Mouse (Mus musculus): ENCODE measurements around the gene Pdhx. TPM values are rescaled to one million over a fixed set of nuclear protein-coding genes. Genes with fewer than 3 reads are reported as not detected.
A peak's percentile ranks its signal among the peaks of the same experiment; 100 is the strongest.

The Pdhx gene
- polyA plus RNA-seq (2015; fragmentation: Nextera tagmentation; extraction: Ambion mirVana): 23.0 and 25.3 TPM in 2 replicates

DNA sequence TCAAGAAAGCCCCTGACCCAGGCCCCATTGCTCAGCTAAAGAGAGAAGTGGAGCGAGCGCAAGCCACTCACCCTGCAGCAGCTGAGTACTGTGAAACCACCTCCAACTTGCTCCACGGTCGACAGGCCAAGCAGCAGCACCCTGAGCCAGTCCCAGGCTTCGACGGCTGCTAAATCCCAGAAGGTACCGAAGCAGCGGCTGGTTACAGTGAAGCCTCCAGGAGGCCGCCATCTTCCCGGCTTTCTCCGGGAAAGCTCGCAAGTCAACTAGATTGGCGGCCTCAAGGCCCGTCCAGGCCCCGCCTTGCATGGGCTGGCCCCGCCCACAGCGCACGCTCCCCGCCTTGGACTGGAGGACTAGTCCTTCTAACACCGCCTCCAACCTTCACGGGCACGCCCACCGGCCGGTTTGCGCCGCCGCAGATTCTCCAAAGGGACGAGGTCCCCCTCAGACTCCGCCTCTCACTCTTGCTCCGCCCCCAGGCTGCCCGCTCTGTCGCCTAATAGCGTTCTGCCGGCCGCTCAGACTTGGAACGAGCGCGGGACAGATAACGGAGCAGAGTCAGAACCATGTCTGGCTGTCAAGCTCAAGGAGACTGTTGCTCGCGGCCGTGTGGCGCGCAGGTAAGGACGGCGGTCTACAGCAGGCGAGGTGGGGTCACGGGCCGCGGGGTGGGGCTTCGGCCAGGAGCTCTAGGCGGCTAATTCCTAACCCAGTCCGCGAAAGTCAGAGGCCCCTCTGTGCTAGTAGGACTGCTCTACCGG lies at the start of gene Pdhx, which contains the start of gene Apip:
Gene Pdhx (minus strand): TSS at position 295 of the 764 bp plus-strand sequence.
Gene Apip (plus strand): TSS at position 457 of the 764 bp plus-strand sequence.
- Histone ChIP-seq H3K27me3 (replicated peaks; ENCODE audit: insufficient read depth, low read length) (no peaks in the 10 kb centered on the region), H3K4me3 (ENCODE audit: low read depth, low read length) (peak within 1 kb of the TSS; percentile 76), H3K36me3 (ENCODE audit: insufficient read depth, low read length) (no peaks in the 10 kb centered on the region), H3K4me2 (replicated peaks; ENCODE audit: low read depth, low read length) (peak within 1 kb of the TSS; percentile 66), H3K9ac (replicated peaks; ENCODE audit: low read depth) (peak within 1 kb of the TSS; percentile 80), H3K4me1 (ENCODE audit: insufficient read depth, low read depth, low read length) (no peaks in the 10 kb centered on the region), H3K27ac (ENCODE audit: low read length) (peak within 1 kb of the TSS; percentile 94), H3K9me3 (ENCODE audit: low read length) (no peaks in the 10 kb centered on the region)
- under 1% methylated on average over 53 of the region's 55 CpGs for WGBS
- TF ChIP-seq EP300 (IDR thresholded peaks at IDR 0.05) (no peak), CTCF (IDR thresholded peaks at IDR 0.05) (no peak)
- ATAC-seq (peak; percentile 99), DNase-seq (ENCODE audit: low spot score) (peak; percentile 99)

DNA sequence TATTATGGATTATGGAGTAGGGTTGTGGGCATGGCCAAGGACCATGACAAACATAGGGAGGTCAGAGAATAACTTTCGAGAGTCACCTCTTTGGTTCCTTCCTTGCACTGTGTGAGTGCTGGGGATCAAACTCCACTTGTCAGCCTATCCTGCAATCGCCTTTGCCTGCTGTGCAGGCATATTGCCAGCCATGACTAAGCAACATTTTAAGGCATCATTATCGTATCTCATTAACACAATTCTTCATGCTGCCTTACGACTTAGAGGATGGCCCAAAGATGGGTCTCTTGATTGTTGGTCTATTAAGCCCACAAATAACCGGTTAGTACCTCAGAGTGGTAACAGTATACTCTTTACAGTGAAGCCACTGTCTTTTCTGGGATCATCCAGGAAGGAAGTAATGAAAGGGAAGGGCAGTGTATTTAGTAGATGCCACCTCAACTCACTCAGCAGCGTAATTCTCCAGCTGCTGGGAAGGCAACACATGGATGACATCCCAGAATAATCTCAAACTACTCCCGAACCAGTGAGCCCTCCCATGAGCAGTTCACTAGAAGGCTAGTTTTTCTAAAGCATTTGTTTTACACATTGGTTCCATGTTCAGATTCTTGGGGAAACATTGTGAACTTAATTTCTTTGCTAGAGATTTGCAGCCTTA lies 46.0 kb upstream of the Pdhx start:
- H3K36me3 ChIP-seq (ENCODE audit: insufficient read depth, low read length): no peaks in the 10 kb centered on the region
- no peaks in the 10 kb centered on the region for H3K27me3 ChIP-seq (replicated peaks; ENCODE audit: insufficient read depth, low read length)
- no peaks in the 10 kb centered on the region for H3K4me1 ChIP-seq (ENCODE audit: insufficient read depth, low read depth, low read length)
- ATAC-seq (no peak), DNase-seq (ENCODE audit: low spot score) (no peak)
- no peak overlapping the region for H3K9ac ChIP-seq (replicated peaks; ENCODE audit: low read depth)
- 74% methylated on average over 7 of the region's 7 CpGs for WGBS
- H3K4me2 ChIP-seq (replicated peaks; ENCODE audit: low read depth, low read length): no peak overlapping the region
- no peak overlapping the region for H3K4me3 ChIP-seq (ENCODE audit: low read depth, low read length)
- no peak for TF ChIP-seq CTCF (IDR thresholded peaks at IDR 0.05)
- TF ChIP-seq EP300 (IDR thresholded peaks at IDR 0.05): no peak
- no peak overlapping the region for H3K27ac ChIP-seq (ENCODE audit: low read length)
- H3K9me3 ChIP-seq (ENCODE audit: low read length): no peaks in the 10 kb centered on the region

- ATAC-seq (no peak), DNase-seq (ENCODE audit: low spot score) (no peak)
- Histone ChIP-seq H3K9me3 (ENCODE audit: low read length) (no peaks in the 10 kb centered on the region), H3K4me2 (replicated peaks; ENCODE audit: low read depth, low read length) (no peak overlapping the region), H3K36me3 (ENCODE audit: insufficient read depth, low read length) (no peaks in the 10 kb centered on the region), H3K27me3 (replicated peaks; ENCODE audit: insufficient read depth, low read length) (no peaks in the 10 kb centered on the region), H3K4me3 (ENCODE audit: low read depth, low read length) (no peak overlapping the region), H3K4me1 (ENCODE audit: insufficient read depth, low read depth, low read length) (no peaks in the 10 kb centered on the region), H3K9ac (replicated peaks; ENCODE audit: low read depth) (no peak overlapping the region), H3K27ac (ENCODE audit: low read length) (no peak overlapping the region)
- WGBS: 71% methylated on average over 6 of the region's 6 CpGs
- no peak for TF ChIP-seq EP300 (IDR thresholded peaks at IDR 0.05)
- TF ChIP-seq CTCF (IDR thresholded peaks at IDR 0.05): no peak
Measured at GRCm38 (mm10) chr2:103118324-103119196, 45.2 kb upstream of the Pdhx start.

GRCm38 (mm10) chr2:103117212-103117611 lies 43.9 kb upstream of the Pdhx start:
- Histone ChIP-seq H3K27ac (ENCODE audit: low read length) (no peak overlapping the region), H3K27me3 (replicated peaks; ENCODE audit: insufficient read depth, low read length) (no peaks in the 10 kb centered on the region), H3K4me1 (ENCODE audit: insufficient read depth, low read depth, low read length) (no peaks in the 10 kb centered on the region), H3K4me3 (ENCODE audit: low read depth, low read length) (no peak overlapping the region), H3K4me2 (replicated peaks; ENCODE audit: low read depth, low read length) (peak overlapping the region; percentile 14; the same call in 1 of the 2 replicates), H3K36me3 (ENCODE audit: insufficient read depth, low read length) (no peaks in the 10 kb centered on the region), H3K9ac (replicated peaks; ENCODE audit: low read depth) (no peak overlapping the region), H3K9me3 (ENCODE audit: low read length) (no peaks in the 10 kb centered on the region)
- DNase-seq (ENCODE audit: low spot score) (no peak), ATAC-seq (no peak; the same call in 1 of the 2 replicates)
- WGBS: 51% methylated on average over 5 of the region's 5 CpGs
- TF ChIP-seq CTCF (IDR thresholded peaks at IDR 0.05): no peak
- TF ChIP-seq EP300 (IDR thresholded peaks at IDR 0.05): no peak

GRCm38 (mm10) chr2:103111669-103112068 lies 38.4 kb upstream of the Pdhx start:
- Histone ChIP-seq H3K4me3 (ENCODE audit: low read depth, low read length) (no peak overlapping the region), H3K9me3 (ENCODE audit: low read length) (no peaks in the 10 kb centered on the region), H3K27ac (ENCODE audit: low read length) (no peak overlapping the region), H3K4me2 (replicated peaks; ENCODE audit: low read depth, low read length) (no peak overlapping the region), H3K9ac (replicated peaks; ENCODE audit: low read depth) (no peak overlapping the region), H3K27me3 (replicated peaks; ENCODE audit: insufficient read depth, low read length) (no peaks in the 10 kb centered on the region), H3K4me1 (ENCODE audit: insufficient read depth, low read depth, low read length) (no peaks in the 10 kb centered on the region), H3K36me3 (ENCODE audit: insufficient read depth, low read length) (no peaks in the 10 kb centered on the region)
- DNase-seq (ENCODE audit: low spot score): no peak
- 35% methylated on average over 8 of the region's 8 CpGs for WGBS
- no peak for TF ChIP-seq EP300 (IDR thresholded peaks at IDR 0.05)
- no peak for TF ChIP-seq CTCF (IDR thresholded peaks at IDR 0.05)
- ATAC-seq: no peak

GRCm38 (mm10) chr2:103106172-103106571 lies 32.9 kb upstream of the Pdhx start:
- no peak overlapping the region for H3K4me2 ChIP-seq (replicated peaks; ENCODE audit: low read depth, low read length)
- H3K9ac ChIP-seq (replicated peaks; ENCODE audit: low read depth): no peak overlapping the region
- no peaks in the 10 kb centered on the region for H3K9me3 ChIP-seq (ENCODE audit: low read length)
- no peaks in the 10 kb centered on the region for H3K4me1 ChIP-seq (ENCODE audit: insufficient read depth, low read depth, low read length)
- H3K4me3 ChIP-seq (ENCODE audit: low read depth, low read length): no peak overlapping the region
- DNase-seq (ENCODE audit: low spot score): no peak
- no peaks in the 10 kb centered on the region for H3K36me3 ChIP-seq (ENCODE audit: insufficient read depth, low read length)
- H3K27ac ChIP-seq (ENCODE audit: low read length): no peak overlapping the region
- H3K27me3 ChIP-seq (replicated peaks; ENCODE audit: insufficient read depth, low read length): no peaks in the 10 kb centered on the region
- TF ChIP-seq CTCF (IDR thresholded peaks at IDR 0.05): no peak
- no peak for TF ChIP-seq EP300 (IDR thresholded peaks at IDR 0.05)
- ATAC-seq: no peak
- 73% methylated on average over 2 of the region's 2 CpGs for WGBS

Data from lung, postnatal 0 days (tissue).